Mouse (Mus musculus) gastrocnemius, adult 18-20 months (tissue): Measurements from ENCODE around the gene Ttll2. TPM values are rescaled to one million over a fixed set of nuclear protein-coding genes. Genes with fewer than 3 reads are reported as not detected.
"Not testable (repeated sequence)": the region's sequence is repeated elsewhere in the genome, so short reads cannot be mapped to it uniquely, and the experiment has no call there.

Experiments used
- DNase-seq: peaks from one replicate; pipeline ENCODE4 v3.0.0; 2021; ENCODE audit warnings: low spot score
- total RNA-seq, 2 experiments: library from RNA; stranded (reverse); gene quantifications; 2 replicates each; pipeline ENCODE4 v1.2.3; 2021

Gene Ttll2
- total RNA-seq, 2 experiments from 2014 or later = not detected

- not testable (repeated sequence) for DNase-seq
These were observed 13.1 kb upstream of the Ttll2 start for GRCm38 (mm10) chr17:7365615-7366014.

- not testable (repeated sequence) for DNase-seq
These were observed 8.4 kb upstream of the Ttll2 start for GRCm38 (mm10) chr17:7360749-7361465.

DNA sequence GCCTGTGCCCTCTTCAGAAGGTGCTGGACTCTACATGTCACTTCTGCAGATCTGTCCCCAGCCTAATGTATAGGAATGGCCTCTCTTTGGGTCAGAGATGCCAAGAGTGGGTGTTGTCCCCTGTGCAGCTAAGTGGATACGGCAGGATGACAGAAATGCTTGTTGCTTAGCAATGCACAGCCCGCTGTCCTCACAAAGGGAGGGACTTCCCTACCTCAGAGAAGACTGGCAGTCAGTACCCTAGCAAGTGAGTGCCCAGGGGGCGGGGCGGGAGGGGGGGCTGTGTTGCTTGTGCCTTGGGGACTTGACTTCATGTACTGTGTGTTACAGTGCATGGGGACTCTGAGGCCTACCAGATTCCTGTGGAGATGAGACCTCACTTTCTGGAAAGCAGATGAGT, 7.3 kb upstream of the Ttll2 start:
- not testable (repeated sequence) for DNase-seq

DNA sequence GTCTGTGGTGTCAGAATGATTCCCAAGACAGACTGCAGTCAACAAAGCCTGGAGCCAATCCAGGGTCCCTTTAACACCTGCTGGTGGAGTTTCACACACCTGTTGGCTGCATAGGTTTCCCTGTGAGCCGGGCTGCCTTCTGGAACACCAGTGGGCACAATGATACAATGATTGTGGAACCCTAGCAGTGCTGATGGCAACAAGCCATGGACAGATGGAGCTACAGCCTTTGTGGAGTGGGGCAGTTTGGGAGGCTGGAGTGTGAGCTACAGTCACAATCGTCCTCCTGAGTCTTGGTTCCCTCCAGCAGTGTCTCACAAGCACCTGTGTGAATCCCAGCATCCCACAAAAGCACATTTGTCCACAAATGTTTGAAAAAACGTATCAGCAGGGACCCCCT, 3.7 kb downstream of the Ttll2 start:
- not testable (repeated sequence) for DNase-seq

DNA sequence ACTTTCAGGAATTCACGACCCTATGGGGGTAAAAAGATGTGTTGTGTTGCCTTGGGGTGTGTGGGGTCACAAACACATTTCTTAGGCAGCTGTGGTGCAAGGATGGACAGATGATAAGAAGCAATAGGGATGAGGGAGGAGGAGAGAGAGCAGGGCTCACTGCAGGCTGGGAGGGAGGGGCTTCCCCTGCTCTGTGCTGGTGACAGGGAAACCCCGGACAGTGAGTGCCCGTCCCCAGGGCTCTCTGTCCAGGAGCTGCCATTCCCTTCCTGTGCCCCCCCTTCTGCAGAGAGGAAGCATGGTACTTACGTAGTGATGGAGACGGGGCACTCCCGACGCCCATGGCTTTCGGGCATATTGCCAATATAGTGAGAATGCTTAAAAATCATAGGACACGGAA, 15.1 kb downstream of the Ttll2 start:
- not testable (repeated sequence) for DNase-seq

DNA sequence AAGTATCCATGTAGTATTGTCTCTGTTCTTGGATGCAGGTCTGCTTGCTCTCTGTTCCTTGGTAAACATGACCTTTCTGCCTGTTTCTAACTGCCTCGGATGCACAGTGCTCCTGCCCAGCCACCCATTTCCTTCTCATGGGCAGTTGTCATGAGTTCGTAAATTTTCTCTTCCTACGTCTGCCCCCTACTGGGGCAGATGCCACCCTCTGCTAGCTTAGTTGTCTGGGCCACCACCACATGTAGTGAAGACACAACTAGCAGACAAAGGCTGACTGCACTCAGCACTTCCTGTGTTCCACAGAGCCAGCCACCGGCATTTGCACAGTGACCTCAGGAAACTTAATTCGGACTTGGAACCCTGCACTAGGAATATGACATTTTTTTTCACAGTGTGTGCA, 19.8 kb downstream of the Ttll2 start:
- DNase-seq = not testable (repeated sequence)

DNA sequence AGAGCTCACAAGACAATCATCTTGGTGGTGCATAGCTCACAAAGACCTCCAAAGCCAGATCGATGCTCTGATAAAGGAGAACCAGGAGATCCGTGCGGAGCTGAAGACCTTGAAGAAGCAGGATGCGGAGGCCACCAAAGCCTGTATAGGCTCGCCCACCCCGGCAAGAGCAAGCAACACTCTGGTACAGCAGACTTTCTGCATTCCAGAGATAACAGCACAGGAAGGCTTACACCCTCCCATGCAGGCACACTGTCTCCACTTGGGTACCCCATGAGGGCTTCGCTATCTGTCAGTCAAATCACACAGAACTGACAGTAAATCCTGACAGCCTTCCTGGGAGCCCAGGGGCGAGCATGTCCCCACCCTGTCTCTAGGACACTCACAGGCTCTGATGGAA, 26.1 kb downstream of the Ttll2 start:
- not testable (repeated sequence) for DNase-seq

DNA sequence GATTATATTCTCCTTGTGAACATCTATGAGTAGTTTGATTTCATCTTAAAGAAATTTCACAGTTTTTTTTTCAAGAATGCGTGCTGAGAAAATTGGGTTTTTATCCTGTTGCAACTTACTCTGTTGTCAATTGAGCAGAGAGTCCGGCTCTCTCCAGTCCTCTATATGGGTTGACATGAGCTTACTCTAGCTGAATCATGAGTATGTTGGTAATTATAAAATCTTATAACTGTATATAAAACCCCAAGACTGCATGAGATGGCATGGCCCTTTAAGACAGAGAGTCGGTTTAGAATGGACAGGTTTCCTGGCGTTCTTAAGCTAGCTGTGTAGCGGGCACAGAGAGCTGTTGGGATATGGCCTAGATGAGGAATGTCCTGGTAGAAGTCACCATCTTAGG, 28.1 kb downstream of the Ttll2 start, which contains the start of gene Tcp10a:
TSS of gene Tcp10a (plus strand) at position 301 of the 400 bp plus-strand sequence.
- not testable (repeated sequence) for DNase-seq

DNA sequence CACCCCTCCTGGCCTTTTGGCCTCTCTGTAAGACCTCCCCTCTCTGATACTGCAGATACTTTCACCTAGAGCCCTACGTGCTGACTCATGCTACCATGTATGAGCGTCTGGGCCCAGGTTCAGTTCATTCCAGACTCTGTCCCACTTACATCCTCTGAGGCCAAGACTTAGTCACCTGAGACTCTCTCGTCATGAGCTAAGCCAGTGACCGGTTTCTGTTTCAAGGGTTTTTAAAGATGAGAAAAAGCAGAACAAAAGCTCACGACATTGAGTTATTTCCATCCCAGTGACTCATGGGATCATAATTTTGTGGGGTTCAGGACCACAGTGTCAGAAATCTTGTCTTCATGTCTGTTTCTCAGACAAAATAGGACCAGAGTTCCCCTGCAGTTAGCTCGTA, 32.7 kb downstream of the Ttll2 start:
- DNase-seq = peak; percentile 7

DNA sequence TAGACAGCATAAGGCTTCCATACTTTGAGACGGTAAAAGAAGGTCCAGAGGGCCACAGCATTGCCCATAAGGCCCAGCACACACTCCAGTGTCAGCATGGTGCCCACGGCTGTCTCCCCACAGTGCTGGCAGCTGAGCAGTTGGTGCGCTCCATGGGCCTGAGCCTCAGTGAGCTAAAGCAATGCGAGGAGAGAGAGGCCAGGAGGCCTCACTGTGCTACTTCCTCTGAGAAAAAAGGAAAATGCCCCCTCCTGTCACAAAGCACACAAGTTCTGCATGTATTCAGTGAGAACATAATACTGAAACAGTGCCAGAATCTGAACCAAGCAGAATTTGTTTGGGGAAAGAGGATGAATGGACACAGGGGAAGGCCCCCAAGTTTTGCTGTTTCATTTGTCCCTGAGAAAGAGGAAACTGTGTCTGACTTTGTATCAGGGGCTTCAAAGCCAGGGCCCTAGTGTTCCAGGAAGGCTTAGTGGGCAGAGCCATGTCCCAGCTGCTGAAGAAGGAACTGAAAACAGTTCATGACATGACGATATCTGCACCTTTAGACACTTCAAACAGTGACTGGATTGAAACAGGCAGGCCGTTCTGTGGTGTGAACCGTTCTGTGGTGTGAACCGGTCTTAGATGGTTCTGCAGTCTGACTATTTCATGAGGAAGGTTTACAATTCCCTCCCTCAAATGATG, 36.7 kb downstream of the Ttll2 start:
- not testable (repeated sequence) for DNase-seq

- DNase-seq = peak; percentile 49
These were observed 46.0 kb downstream of the Ttll2 start for GRCm38 (mm10) chr17:7306278-7307196.

Other genes starting within 250 kb of the Ttll2 start
- 100 to 1,000 TPM in 1 of 2 experiments, 10 to 100 TPM in 1; 93.6 to 103 TPM for gene Rps6ka2, start 182.6 kb downstream of the Ttll2 start, total RNA-seq
- gene Tcp10a, start 28.1 kb downstream of the Ttll2 start, total RNA-seq = not detected
- not detected for gene Gm49630, start 19.3 kb upstream of the Ttll2 start, total RNA-seq
- under 1 TPM; 0.12 to 0.16 TPM for gene Unc93a2, start 32.8 kb upstream of the Ttll2 start, total RNA-seq